Mouse (Mus musculus): ENCODE measurements around the gene Gm4181. TPM values are rescaled to one million over a fixed set of nuclear protein-coding genes. Genes with fewer than 3 reads are reported as not detected.
A peak's percentile ranks its signal among the peaks of the same experiment; 100 is the strongest.
"Not testable (repeated sequence)": the region's sequence is repeated elsewhere in the genome, so short reads cannot be mapped to it uniquely, and the experiment has no call there.

The Gm4181 gene
- total RNA-seq (2021) = not detected
- long read RNA-seq, experiment 1 = 0 reads
- long read RNA-seq, experiment 2 = 0 reads

- DNase-seq (ENCODE audit: low spot score in 2 of 2); intact Hi-C loops (cut with DNase I): not testable (repeated sequence)
Observed at GRCm38 (mm10) chr14:51635566-51635965, at the start of gene Gm4181. TSS of gene Gm4181 (minus strand) at chr14:51635666.

- intact Hi-C loops (cut with DNase I) = no loop called here
- no peak for DNase-seq (ENCODE audit: low spot score in 2 of 2)
Observed at GRCm38 (mm10) chr14:51677269-51677668, 41.8 kb upstream of the Gm4181 start.

- intact Hi-C loops (cut with DNase I) = not testable (repeated sequence)
- DNase-seq (ENCODE audit: low spot score in 2 of 2) = peak in 1 of 2 experiments; percentile 3
Observed at GRCm38 (mm10) chr14:51632426-51632825, 3.0 kb downstream of the Gm4181 start.

DNA sequence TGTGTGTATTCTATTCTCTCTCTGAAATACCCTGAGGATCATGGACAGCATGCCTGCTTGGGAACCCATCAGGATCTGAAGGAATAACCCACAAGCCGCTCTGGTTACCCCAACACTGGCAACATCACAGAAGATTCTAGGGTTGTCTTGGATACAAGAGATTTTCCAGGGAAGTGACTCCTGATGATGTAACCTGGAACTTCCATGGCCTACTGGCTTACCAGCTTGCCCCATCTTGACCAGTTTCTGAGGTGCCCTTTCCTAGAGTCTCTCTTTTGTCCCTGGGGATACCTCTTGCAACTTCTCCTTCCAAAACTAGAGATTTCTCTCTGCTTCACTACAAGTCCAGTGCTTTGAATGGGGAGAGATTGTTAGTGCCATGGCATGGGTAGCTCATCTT, 24.3 kb downstream of the Gm4181 start, which contains the start of gene Gm17078:
TSS of gene Gm17078 (minus strand) at position 101 of the 400 bp plus-strand sequence.
- intact Hi-C loops (cut with DNase I) = no loop called here
- DNase-seq (ENCODE audit: low spot score in 2 of 2) = no peak

- DNase-seq (ENCODE audit: low spot score in 2 of 2); intact Hi-C loops (cut with DNase I): not testable (repeated sequence)
Observed at GRCm38 (mm10) chr14:51592039-51592438, 43.4 kb downstream of the Gm4181 start, which contains the start of gene Gm17174. TSS of gene Gm17174 (minus strand) at chr14:51592139.

Other genes starting within 250 kb of the Gm4181 start
- not detected for gene Vmn2r88, start 224.8 kb downstream of the Gm4181 start, total RNA-seq (2021)
- gene Vmn2r89, start 183.8 kb downstream of the Gm4181 start, total RNA-seq (2021) = not detected
- gene Gm5622, start 82.9 kb downstream of the Gm4181 start, total RNA-seq (2021) = not detected
- gene Gm17175, start 61.6 kb downstream of the Gm4181 start, total RNA-seq (2021) = not detected
- gene Gm17174, start 43.5 kb downstream of the Gm4181 start, total RNA-seq (2021) = not detected
- not detected for gene Gm17078, start 24.4 kb downstream of the Gm4181 start, total RNA-seq (2021)
- gene Gm17079, start 59.8 kb upstream of the Gm4181 start, total RNA-seq (2021) = not detected
- gene Gm5800, start 81.5 kb upstream of the Gm4181 start, total RNA-seq (2021) = not detected
- gene Ang4, start 137.9 kb upstream of the Gm4181 start, total RNA-seq (2021) = not detected
- gene AY358078, start 164.4 kb upstream of the Gm4181 start, total RNA-seq (2021) = not detected
- not detected for gene Ear6, start 218.0 kb upstream of the Gm4181 start, total RNA-seq (2021)
- gene Mettl17, start 249.2 kb upstream of the Gm4181 start, total RNA-seq (2021) = 10 to 100 TPM; 29.1 to 34.6 TPM